27 mouse cellular contexts compared by ENCODE assay signal in genomic region chrX:136625959-136626358, GRCm38 (mm10). TPM values are rescaled to one million over a fixed set of nuclear protein-coding genes. Genes with fewer than 3 reads are reported as not detected.
A peak's percentile ranks its signal among the peaks of the same experiment; 100 is the strongest.
DNase-seq lines count a peak whose midpoint lies in the region; ATAC-seq and TF ChIP-seq lines count a peak whose summit lies in the region.
"Had no signal": no experiment of that assay in that cellular context is flagged by ENCODE, and none has a peak within 500 bp of the region (broad histone marks: within the 10 kb centered on the region; RNA-seq: fewer than 3 reads in every experiment).

No protein-coding gene starts in this region.

- DNase-seq in testis, postnatal 14 days (ENCODE audit: low spot score) = no peak
- DNase-seq in liver, embryonic 14.5 days (ENCODE audit: low read depth in 3 of 3, low spot score in 3 of 3) = peak in 1 of 3 experiments; percentile 2
- DNase-seq in adrenal gland, adult 2 months = no peak
- DNase-seq in gastrocnemius, postnatal 36 days = no peak
- DNase-seq: adrenal gland, postnatal 14 days; B cell, adult 2 months; cerebellum, adult 11 months; cerebellum, adult 8-10 months; cerebellum, postnatal 10 days; cerebellum, postnatal 36 days; embryo, embryonic 11 days; gastrocnemius, postnatal 25 days; heart, adult 2 months had no signal

- H3K27ac ChIP-seq in testis, adult 2 months (ENCODE audit: control insufficient read depth, insufficient read depth, low read depth, low read length) = peak overlapping the region; percentile 66; the same call in 1 of the 2 replicates
- H3K27ac ChIP-seq in liver, embryonic 14.5 days = no peak overlapping the region
- H3K27ac ChIP-seq: embryonic facial prominence, embryonic 10.5 days; embryonic facial prominence, embryonic 13.5 days; forebrain, embryonic 12.5 days; forebrain, embryonic 15.5 days; heart, adult 2 months; hindbrain, embryonic 12.5 days; hindbrain, embryonic 15.5 days had no signal

- H3K4me3 ChIP-seq in testis, adult 2 months (ENCODE audit: control insufficient read depth, low read depth, low read length) = no peak overlapping the region
- no peak overlapping the region for H3K4me3 ChIP-seq in liver, embryonic 14.5 days (ENCODE audit: insufficient read depth in 1 of 2, low read depth in 2 of 2, low read length in 2 of 2)
- H3K4me3 ChIP-seq: embryonic facial prominence, embryonic 10.5 days; embryonic facial prominence, embryonic 13.5 days; erythroblast, embryonic 14.5 days; forebrain, embryonic 12.5 days; forebrain, embryonic 15.5 days; heart, adult 2 months; hindbrain, embryonic 12.5 days; hindbrain, embryonic 15.5 days had no signal

- H3K9me3 ChIP-seq in liver, embryonic 14.5 days (ENCODE audit: control insufficient read depth, low read length) = no peaks in the 10 kb centered on the region
- H3K9me3 ChIP-seq: embryonic facial prominence, embryonic 10.5 days; embryonic facial prominence, embryonic 13.5 days; forebrain, embryonic 12.5 days; forebrain, embryonic 15.5 days; G1E; hindbrain, embryonic 12.5 days; hindbrain, embryonic 15.5 days had no signal

- no peak overlapping the region for H3K4me2 ChIP-seq in liver, embryonic 14.5 days (ENCODE audit: low read depth)
- H3K4me2 ChIP-seq: embryonic facial prominence, embryonic 13.5 days; forebrain, embryonic 12.5 days; forebrain, embryonic 15.5 days; heart, embryonic 11.5 days; hindbrain, embryonic 12.5 days; hindbrain, embryonic 15.5 days had no signal

- TF ChIP-seq CTCF in testis, adult 2 months (IDR thresholded peaks at IDR 0.05; ENCODE audit: control insufficient read depth, insufficient read depth, insufficient replicate concordance, low read depth, low read length) = no peak
- TF ChIP-seq CTCF in liver, embryonic 14.5 days (IDR thresholded peaks at IDR 0.05; ENCODE audit: low read depth) = no peak

- H3K27me3 ChIP-seq in testis, adult 2 months (ENCODE audit: control insufficient read depth, insufficient read depth, low read length) = no peaks in the 10 kb centered on the region
- H3K27me3 ChIP-seq in liver, embryonic 14.5 days (ENCODE audit: control insufficient read depth, insufficient read depth, low read length) = no peaks in the 10 kb centered on the region
- H3K27me3 ChIP-seq: CH12.LX; embryonic facial prominence, embryonic 13.5 days; forebrain, embryonic 12.5 days; forebrain, embryonic 15.5 days; hindbrain, embryonic 12.5 days; hindbrain, embryonic 15.5 days had no signal

- intact Hi-C loops in gastrocnemius, postnatal 36 days (cut with DNase I) = no loop called here

- H3K4me1 ChIP-seq in testis, adult 2 months (ENCODE audit: control insufficient read depth, insufficient read depth, low read length) = no peaks in the 10 kb centered on the region
- peaks cover 0 to 3% of the 10 kb centered on the region in 2 experiments; a peak in 1 of 4 replicates for H3K4me1 ChIP-seq in liver, embryonic 14.5 days (replicated peaks; ENCODE audit: control insufficient read depth in 2 of 2, insufficient read depth in 2 of 2, low read length in 1 of 2)
- H3K4me1 ChIP-seq: embryonic facial prominence, embryonic 10.5 days; embryonic facial prominence, embryonic 13.5 days; forebrain, embryonic 12.5 days; forebrain, embryonic 15.5 days; hindbrain, embryonic 12.5 days; hindbrain, embryonic 15.5 days had no signal

- no peaks in the 10 kb centered on the region for H3K36me3 ChIP-seq in testis, adult 2 months (ENCODE audit: control insufficient read depth, insufficient read depth, low read length)
- H3K36me3 ChIP-seq in liver, embryonic 14.5 days (replicated peaks; ENCODE audit: control insufficient read depth, insufficient read depth, low read depth) = no peaks in the 10 kb centered on the region
- H3K36me3 ChIP-seq: embryonic facial prominence, embryonic 10.5 days; embryonic facial prominence, embryonic 13.5 days; forebrain, embryonic 12.5 days; forebrain, embryonic 15.5 days; G1E; hindbrain, embryonic 12.5 days; hindbrain, embryonic 15.5 days had no signal

- no peak overlapping the region for H3K9ac ChIP-seq in liver, embryonic 14.5 days (replicated peaks)
- H3K9ac ChIP-seq: embryonic facial prominence, embryonic 13.5 days; forebrain, embryonic 12.5 days; forebrain, embryonic 15.5 days; hindbrain, embryonic 12.5 days; hindbrain, embryonic 15.5 days had no signal

- TF ChIP-seq EP300 in liver, embryonic 14.5 days (IDR thresholded peaks at IDR 0.05; ENCODE audit: low read depth) = no peak

- WGBS in liver, embryonic 14.5 days (ENCODE audit: insufficient replicate concordance) = 37% methylated on average over 4 of the region's 4 CpGs

- peak; percentile 68 for ATAC-seq in liver, embryonic 14.5 days (ENCODE audit: insufficient read depth)
- ATAC-seq in megakaryocyte-erythroid progenitor cell, adult 5-6 weeks (replicated peaks; ENCODE audit: low FRiP score, low TSS enrichment, poor library complexity, severe bottlenecking) = peak; percentile 80
- ATAC-seq: Patski had no signal

- TF ChIP-seq POLR2A in testis, adult 2 months (IDR thresholded peaks at IDR 0.05; ENCODE audit: control insufficient read depth, low read depth, low read length) = no peak

RNA-seq across cellular contexts. Expression of gene Tceal3, which starts 35.3 kb away (rescaled TPM):
- 2.4 and 2.6 TPM in 2 replicates for polyA plus RNA-seq in testis, adult 2 months (2012; rRNA removed)
- polyA plus RNA-seq in liver, embryonic 14.5 days (2012; rRNA removed) = 0.09 and 0.21 TPM in 2 replicates
- polyA plus RNA-seq in liver, embryonic 14.5 days (2014; fragmentation: Nextera tagmentation; extraction: Ambion mirVana) = 0.11 TPM in 1 of 2 replicates, not detected in the other
- 9.2 and 12.2 TPM in 2 replicates for total RNA-seq in megakaryocyte-erythroid progenitor cell, adult 5-6 weeks (2014; fragmentation: Nextera tagmentation)
- total RNA-seq in megakaryocyte-erythroid progenitor cell, adult 5-6 weeks (2017) = 11.4 and 24.9 TPM in 2 replicates
- 10 to 100 TPM; 25.1 to 43.3 TPM for total RNA-seq in adrenal gland, adult 2 months (2021)
- polyA plus RNA-seq in adrenal gland, adult 2 months (2012; rRNA removed) = 4.9 and 8.0 TPM in 2 replicates
- under 1 TPM; 0.25 to 0.74 TPM for total RNA-seq in gastrocnemius, postnatal 36 days (2021)
- total RNA-seq: CH12.LX; granulocyte monocyte progenitor cell, adult 5-6 weeks had no signal
- polyA plus RNA-seq: erythroblast, embryonic 14.5 days; G1E; Patski had no signal

Comparison
In these comparisons a context has a peak if more than half of its experiments do, and no peak if none do; other contexts are left out.
1. RNA of gene Tceal3, which starts 35.3 kb away (total RNA-seq): 25.1 to 43.3 TPM in adrenal gland, adult 2 months and 9.2 to 24.9 TPM in megakaryocyte-erythroid progenitor cell, adult 5-6 weeks; 0.25 to 0.74 TPM in gastrocnemius, postnatal 36 days; every median in the first group is over 4 times any median in the second.